Mouse (Mus musculus) cerebellum, adult (tissue): ENCODE data around the gene Zfp948.
"Not testable (repeated sequence)": the region's sequence is repeated elsewhere in the genome, so short reads cannot be mapped to it uniquely, and the experiment has no call there.

Source experiments
- ATAC-seq: cut with Nextera tagmentation; 2 replicates; pipeline ENCODE4 v1.9.2; 2017; ENCODE audit warnings: mild to moderate bottlenecking, moderate library complexity, mixed read lengths; ENCODE audit not compliant: insufficient number of reproducible peaks, low FRiP score, low TSS enrichment

The Zfp948 gene

GRCm38 (mm10) chr17:21623647-21624046 is 56.8 kb downstream of the Zfp948 start:
- no peak for ATAC-seq

GRCm38 (mm10) chr17:21635758-21636157 is 69.0 kb downstream of the Zfp948 start:
- ATAC-seq: not testable (repeated sequence)
